Mouse (Mus musculus) kidney, postnatal 0 days (tissue): ENCODE measurements around the gene Pum3. TPM values are rescaled to one million over a fixed set of nuclear protein-coding genes. Genes with fewer than 3 reads are reported as not detected.

Source experiments
- ATAC-seq: fragments of 200-750 bp; cut with Nextera tagmentation; replicated peaks from 2 replicates; pipeline ENCODE4 v1.8.0; 2017; ENCODE audit warnings: low read depth, moderate number of reproducible peaks, moderate TSS enrichment, moderate library complexity; ENCODE audit not compliant: low FRiP score
- DNase-seq: peaks from one replicate; pipeline ENCODE4 v3.0.0-alpha.2; 2016; ENCODE audit warnings: low spot score
- H3K27ac ChIP-seq: fragments of 300-500 bp; sonication (generic); 2 replicates; pipeline ENCODE4 v1.5.1; 2014; ENCODE audit warnings: mild to moderate bottlenecking
- H3K27me3 ChIP-seq: fragments of 300-500 bp; sonication (generic); 2 replicates; pipeline ENCODE4 v1.6.1; 2014; ENCODE audit warnings: low read length, mixed read lengths; ENCODE audit not compliant: insufficient read depth
- H3K36me3 ChIP-seq: fragments of 300-500 bp; sonication (generic); 2 replicates; pipeline ENCODE4 v1.6.1; 2014; ENCODE audit warnings: low read length, mixed read lengths; ENCODE audit not compliant: insufficient read depth
- H3K4me1 ChIP-seq: fragments of 300-500 bp; sonication (generic); replicated peaks from 2 replicates; pipeline ENCODE4 v1.6.1; 2014; ENCODE audit warnings: antibody characterized with exemption, low read length, mixed read lengths; ENCODE audit not compliant: insufficient read depth
- H3K4me2 ChIP-seq: fragments of 300-500 bp; sonication (generic); 2 replicates; pipeline ENCODE4 v1.6.1; 2014; ENCODE audit warnings: mild to moderate bottlenecking, low read length, moderate library complexity, mixed read lengths
- H3K4me3 ChIP-seq: fragments of 300-500 bp; sonication (generic); replicated peaks from 2 replicates; pipeline ENCODE4 v1.5.1; 2014; ENCODE audit warnings: low read depth, low read length
- H3K9ac ChIP-seq: fragments of 300-500 bp; sonication (generic); 2 replicates; pipeline ENCODE4 v1.6.1; 2014; ENCODE audit warnings: low read depth, low read length
- H3K9me3 ChIP-seq: fragments of 300-500 bp; sonication (generic); replicated peaks from 2 replicates; pipeline ENCODE4 v1.6.1; 2016; ENCODE audit warnings: low read length, inconsistent platforms, mixed read lengths
- CTCF ChIP-seq: IDR thresholded peaks from 2 replicates; pipeline ENCODE4 v1.5.1; 2016; ENCODE audit warnings: antibody characterized with exemption, low read depth, mild to moderate bottlenecking, moderate library complexity
- WGBS: fragments of 180-500 bp; shearing (Covaris S2); extraction: QIAGEN DNeasy Blood & Tissue Kit; methylation state at CpG from one replicate; pipeline ENCODE4 v1.1.7; 2014; 5-methylcytosine and 5-hydroxymethylcytosine counted together
- polyA plus RNA-seq: library from polyadenylated mRNA; unstranded; fragments of >200 nt; fragmentation: Nextera tagmentation; extraction: Ambion mirVana; gene quantifications from 2 replicates; pipeline ENCODE4 v1.2.1, GENCODE M21; 2015

The Pum3 gene
- polyA plus RNA-seq = 100.0 and 105 TPM in 2 replicates

DNA sequence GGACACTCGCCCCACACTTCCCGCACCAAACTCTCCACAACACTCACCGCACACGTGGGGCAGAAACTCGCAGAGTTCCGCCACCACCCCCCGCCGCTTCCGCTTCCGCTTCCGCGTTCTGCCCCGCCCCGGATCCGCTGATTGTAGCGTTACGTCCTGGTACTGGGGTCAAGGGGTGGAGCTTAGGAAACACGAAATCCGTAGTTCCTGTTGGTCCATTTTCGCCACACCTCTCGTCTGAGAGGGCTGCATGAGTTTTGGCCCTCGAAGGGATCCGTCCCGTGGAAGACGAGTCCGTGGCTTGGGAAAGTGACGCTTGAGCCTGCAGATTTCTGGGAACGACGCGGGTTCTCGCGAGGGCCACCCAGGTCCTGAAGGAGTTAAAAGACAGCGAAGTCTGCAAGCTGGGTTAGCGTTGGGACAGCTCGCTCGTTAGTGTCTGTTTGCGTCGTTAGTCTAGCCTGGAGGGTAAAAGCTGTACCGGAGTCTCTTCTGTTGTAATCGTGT is at the start of gene Pum3:
Pum3 (minus strand) TSS at position 81 of the 507 bp plus-strand sequence.
- peak within 1 kb of the TSS; percentile 93 for H3K27ac ChIP-seq
- DNase-seq = peak; percentile 100
- H3K27me3 ChIP-seq = no peaks in the 10 kb centered on the region
- peak within 1 kb of the TSS; percentile 72 for H3K9ac ChIP-seq
- TF ChIP-seq CTCF = no peak
- H3K9me3 ChIP-seq = no peaks in the 10 kb centered on the region
- ATAC-seq = peak; percentile 98
- H3K36me3 ChIP-seq = peaks cover 7% of the 10 kb centered on the region
- peak within 1 kb of the TSS; percentile 89 for H3K4me3 ChIP-seq
- H3K4me1 ChIP-seq = peaks cover 14% of the 10 kb centered on the region; the same call in 1 of the 2 replicates
- peak within 1 kb of the TSS; percentile 84 for H3K4me2 ChIP-seq
- WGBS = under 1% methylated on average over 40 of the region's 40 CpGs

DNA sequence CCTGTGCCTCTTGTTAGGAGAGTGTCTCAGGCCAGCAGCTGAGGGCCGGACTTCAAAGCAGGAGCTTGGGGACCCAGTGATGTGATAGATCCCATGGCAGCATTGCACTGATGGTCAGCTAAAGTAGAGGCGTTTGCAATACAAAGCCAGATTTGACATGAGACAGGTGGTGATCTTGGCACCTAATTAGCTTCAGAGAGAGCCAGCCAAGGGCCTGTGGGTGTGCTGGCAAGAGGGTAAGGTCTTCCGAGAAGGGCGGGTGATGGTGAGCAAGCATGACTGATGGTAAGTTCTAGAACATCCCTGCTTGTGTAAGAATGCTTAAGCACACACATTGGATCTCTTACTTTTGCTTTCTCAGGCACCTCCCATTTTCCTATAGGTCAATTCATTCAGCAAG is 37.1 kb upstream of the Pum3 start:
- no peak overlapping the region for H3K9ac ChIP-seq
- TF ChIP-seq CTCF = no peak
- WGBS = 72% methylated on average over 4 of the region's 4 CpGs
- H3K4me3 ChIP-seq = no peak overlapping the region
- no peaks in the 10 kb centered on the region for H3K9me3 ChIP-seq
- ATAC-seq (no peak), DNase-seq (no peak)
- no peaks in the 10 kb centered on the region for H3K36me3 ChIP-seq
- H3K27ac ChIP-seq = no peak overlapping the region
- H3K4me2 ChIP-seq = no peak overlapping the region
- H3K4me1 ChIP-seq = no peaks in the 10 kb centered on the region
- no peaks in the 10 kb centered on the region for H3K27me3 ChIP-seq

DNA sequence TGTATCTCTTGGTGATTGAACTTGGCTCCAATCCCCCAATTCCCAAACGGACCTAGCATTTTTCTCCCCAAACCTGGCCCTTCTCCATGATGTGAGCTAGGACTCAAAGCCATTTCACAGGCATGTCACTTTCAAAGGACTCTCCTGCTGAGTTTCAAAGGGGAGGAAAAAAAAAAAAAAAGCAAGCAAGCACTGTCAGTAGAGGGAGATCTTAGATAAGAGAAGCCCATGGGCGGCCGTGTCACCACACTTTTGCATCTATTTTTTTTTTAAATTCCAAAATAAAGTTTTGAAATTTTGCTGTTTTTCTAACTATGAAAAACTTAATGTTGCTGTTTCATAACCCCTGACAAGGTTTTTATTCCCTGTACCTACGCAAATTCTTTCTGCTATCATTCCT is 33.0 kb upstream of the Pum3 start:
- no peak overlapping the region for H3K4me2 ChIP-seq
- no peaks in the 10 kb centered on the region for H3K36me3 ChIP-seq
- no peak overlapping the region for H3K9ac ChIP-seq
- H3K27me3 ChIP-seq = no peaks in the 10 kb centered on the region
- 0 out of 2 replicates have a peak, but pooled peaks have one; percentile 3 for TF ChIP-seq CTCF
- H3K27ac ChIP-seq = no peak overlapping the region
- DNase-seq (no peak), ATAC-seq (no peak)
- 61% methylated on average over 4 of the region's 4 CpGs for WGBS
- no peaks in the 10 kb centered on the region for H3K9me3 ChIP-seq
- H3K4me3 ChIP-seq = no peak overlapping the region
- no peaks in the 10 kb centered on the region for H3K4me1 ChIP-seq

DNA sequence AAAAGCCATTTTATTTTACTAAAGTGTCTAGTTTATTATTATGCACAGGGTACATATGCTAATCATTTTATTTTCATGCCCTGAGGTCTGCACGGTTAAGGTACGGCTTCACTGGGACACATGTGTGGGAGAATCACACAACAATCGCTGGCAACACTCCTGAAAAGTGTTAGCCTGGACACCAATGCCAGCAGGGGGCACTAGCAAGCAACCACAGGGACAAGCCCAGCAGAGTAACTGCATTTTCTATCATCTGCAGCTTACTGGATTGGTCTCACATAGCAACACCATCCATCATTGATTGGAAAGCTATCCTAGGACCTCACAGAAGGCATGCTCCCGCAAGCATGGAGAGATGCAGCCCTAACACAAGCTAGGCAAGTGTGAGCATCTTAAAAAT is 20.8 kb upstream of the Pum3 start:
- ATAC-seq = no peak
- no peaks in the 10 kb centered on the region for H3K9me3 ChIP-seq
- H3K4me1 ChIP-seq = no peaks in the 10 kb centered on the region
- H3K27ac ChIP-seq = no peak overlapping the region
- peak; percentile 93 for TF ChIP-seq CTCF
- WGBS = 22% methylated on average over 4 of the region's 4 CpGs
- no peaks in the 10 kb centered on the region for H3K27me3 ChIP-seq
- no peaks in the 10 kb centered on the region for H3K36me3 ChIP-seq
- H3K4me3 ChIP-seq = no peak overlapping the region
- H3K9ac ChIP-seq = no peak overlapping the region
- no peak overlapping the region for H3K4me2 ChIP-seq
- DNase-seq = peak; percentile 80

DNA sequence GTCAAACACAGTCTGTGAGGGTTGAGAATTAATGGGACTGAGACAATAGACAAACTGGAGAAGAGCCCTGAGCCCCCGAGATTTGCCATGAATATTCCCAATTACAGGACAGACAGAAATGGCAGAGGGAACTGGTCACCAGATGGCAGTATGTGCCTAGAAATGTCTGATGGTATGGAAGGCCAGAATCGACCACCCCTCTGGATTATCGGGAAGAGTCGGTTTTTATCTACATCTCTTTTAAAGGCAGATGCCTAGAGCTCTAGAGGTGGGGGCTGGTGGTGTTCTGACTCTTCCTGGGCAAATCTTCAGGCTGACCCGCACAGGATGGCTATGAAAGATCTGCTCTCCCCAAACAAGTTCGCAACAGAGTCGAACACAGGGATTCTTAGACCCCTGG is 17.9 kb upstream of the Pum3 start:
- no peak overlapping the region for H3K4me3 ChIP-seq
- H3K4me2 ChIP-seq = no peak overlapping the region
- H3K27ac ChIP-seq = no peak overlapping the region
- H3K9ac ChIP-seq = no peak overlapping the region
- ATAC-seq = no peak
- 31% methylated on average over 7 of the region's 7 CpGs for WGBS
- no peaks in the 10 kb centered on the region for H3K9me3 ChIP-seq
- TF ChIP-seq CTCF = peak; percentile 81
- no peaks in the 10 kb centered on the region for H3K36me3 ChIP-seq
- H3K4me1 ChIP-seq = no peaks in the 10 kb centered on the region
- no peaks in the 10 kb centered on the region for H3K27me3 ChIP-seq
- peak; percentile 80 for DNase-seq

DNA sequence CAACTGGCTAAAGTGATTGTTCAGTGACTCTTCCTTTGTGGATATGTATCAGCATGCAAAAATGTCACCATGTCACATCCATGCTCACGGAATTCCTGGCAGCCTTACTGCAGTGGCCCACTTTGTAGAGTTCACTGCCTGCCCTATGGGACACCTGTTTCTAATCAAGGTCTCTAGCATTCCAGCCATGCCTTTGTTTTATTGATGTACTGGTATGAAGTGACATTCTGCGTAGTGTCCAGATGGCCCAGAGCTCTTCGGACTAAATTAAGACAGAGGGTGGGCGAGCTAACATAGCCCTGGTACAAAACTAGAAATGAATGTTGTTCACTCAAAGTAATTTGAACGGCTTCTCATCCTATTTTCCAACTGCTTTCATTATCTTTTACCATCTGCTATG is 11.5 kb upstream of the Pum3 start:
- Histone ChIP-seq H3K9me3 (no peaks in the 10 kb centered on the region), H3K4me3 (no peak overlapping the region), H3K36me3 (no peaks in the 10 kb centered on the region), H3K27ac (no peak overlapping the region), H3K4me2 (no peak overlapping the region), H3K27me3 (no peaks in the 10 kb centered on the region), H3K4me1 (no peaks in the 10 kb centered on the region), H3K9ac (no peak overlapping the region)
- no peak for DNase-seq
- TF ChIP-seq CTCF = no peak
- WGBS = 75% methylated on average over 5 of the region's 5 CpGs
- no peak for ATAC-seq
